Mouse (Mus musculus) layer of hippocampus, adult 8-10 months (tissue): ENCODE results near the gene Irak2. TPM values are rescaled to one million over a fixed set of nuclear protein-coding genes. Genes with fewer than 3 reads are reported as not detected.
A peak's percentile ranks its signal among the peaks of the same experiment; 100 is the strongest.
"Not testable (repeated sequence)": the region's sequence is repeated elsewhere in the genome, so short reads cannot be mapped to it uniquely, and the experiment has no call there.

Source experiments
- DNase-seq, 2 experiments: peaks; one replicate each; pipeline ENCODE4 v3.0.0; 2022; ENCODE audit warnings: low spot score in 2 of 2
- total RNA-seq, 4 experiments: library from RNA; stranded (reverse); gene quantifications; 2 replicates each; pipeline ENCODE4 v1.2.4; 2022

The Irak2 gene
- total RNA-seq, 4 experiments from 2014 or later, result 19.3 to 25.0 (median 21.7) TPM

DNA sequence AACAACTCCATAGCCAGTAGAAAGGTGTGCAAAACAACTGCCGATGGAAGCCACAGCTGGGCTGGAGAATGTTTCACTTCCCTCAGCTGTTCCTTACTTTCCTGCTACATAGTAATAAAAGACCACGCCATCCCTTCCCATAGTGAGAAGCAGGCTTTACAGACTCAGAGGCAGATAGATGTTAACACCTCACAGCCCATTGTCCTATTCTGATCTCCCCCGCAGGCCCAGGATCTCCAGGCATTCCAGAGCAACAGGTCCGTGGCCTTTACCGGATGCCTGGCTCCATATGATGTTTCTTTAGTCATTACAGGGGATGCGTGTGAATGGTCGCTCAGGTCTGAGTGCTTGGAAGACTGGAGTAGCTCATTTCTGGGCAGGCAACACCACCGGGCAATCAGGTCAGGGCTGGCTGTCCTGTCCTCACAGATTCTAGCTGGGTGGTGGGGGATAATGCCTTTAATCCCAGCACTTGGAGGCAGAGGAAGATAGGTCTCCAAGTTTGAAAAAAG lies 29.4 kb downstream of the Irak2 start:
- no peak for DNase-seq

DNA sequence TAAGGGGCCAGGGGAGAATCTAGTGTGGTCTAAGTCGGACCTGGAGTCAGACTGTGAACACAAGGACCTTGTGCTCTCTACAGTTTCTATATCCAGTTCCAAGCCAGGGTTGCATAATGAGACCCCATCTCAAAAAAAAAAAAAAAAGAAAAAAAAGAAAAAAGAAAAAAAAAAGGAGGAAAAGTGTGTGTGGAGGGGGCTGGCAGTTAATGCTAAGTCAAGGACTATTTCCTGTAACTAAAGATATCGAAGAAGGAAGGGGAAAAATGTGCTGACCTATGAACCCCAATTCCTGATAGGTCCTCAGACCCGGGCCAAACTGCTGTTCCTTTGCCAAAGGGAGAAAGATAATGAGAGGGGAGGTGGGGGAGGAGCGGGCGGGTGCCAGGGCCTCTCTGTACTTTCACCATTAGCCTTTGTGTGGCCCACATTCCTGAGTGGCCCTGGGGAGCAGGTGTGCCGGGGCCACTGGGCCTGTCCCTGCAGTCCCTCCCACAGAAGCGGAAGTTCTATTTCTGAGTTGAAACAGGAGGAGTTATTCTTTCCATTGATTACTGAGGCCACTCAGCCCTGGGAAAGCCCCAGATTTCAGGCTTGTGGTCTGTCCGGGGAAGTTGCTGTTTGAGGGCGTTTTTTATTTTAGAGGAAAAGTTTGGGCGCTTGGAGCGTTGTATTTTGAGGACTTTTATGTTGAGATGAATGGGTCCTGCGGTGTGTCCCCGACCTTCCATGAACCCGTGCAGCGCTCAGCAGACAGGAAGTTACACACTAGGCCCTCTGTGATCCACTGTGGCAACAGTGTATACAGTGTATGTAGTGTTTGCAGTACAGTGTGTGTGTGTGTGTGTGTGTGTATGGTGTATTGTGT lies 30.3 kb downstream of the Irak2 start:
- no peak for DNase-seq

DNA sequence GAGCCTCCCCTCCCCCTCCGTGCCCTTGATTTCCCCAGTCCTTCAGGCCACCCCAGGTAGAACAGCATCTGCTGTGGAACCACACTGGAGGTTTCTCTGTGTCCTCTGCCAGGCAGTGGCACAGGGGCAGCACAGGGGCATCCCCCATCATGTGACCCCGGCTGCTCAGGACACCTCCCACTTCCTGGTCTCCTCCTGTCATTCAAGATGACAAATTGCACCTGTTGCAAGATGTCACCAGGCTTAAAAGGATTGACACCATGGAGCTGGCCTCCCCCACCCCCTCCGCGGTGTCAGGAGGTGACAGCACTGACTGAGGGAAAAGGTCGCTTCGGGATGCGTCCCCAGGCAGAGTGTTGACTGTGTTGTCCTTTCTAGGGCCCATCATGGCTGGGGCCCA lies 31.6 kb downstream of the Irak2 start:
- no peak for DNase-seq

DNA sequence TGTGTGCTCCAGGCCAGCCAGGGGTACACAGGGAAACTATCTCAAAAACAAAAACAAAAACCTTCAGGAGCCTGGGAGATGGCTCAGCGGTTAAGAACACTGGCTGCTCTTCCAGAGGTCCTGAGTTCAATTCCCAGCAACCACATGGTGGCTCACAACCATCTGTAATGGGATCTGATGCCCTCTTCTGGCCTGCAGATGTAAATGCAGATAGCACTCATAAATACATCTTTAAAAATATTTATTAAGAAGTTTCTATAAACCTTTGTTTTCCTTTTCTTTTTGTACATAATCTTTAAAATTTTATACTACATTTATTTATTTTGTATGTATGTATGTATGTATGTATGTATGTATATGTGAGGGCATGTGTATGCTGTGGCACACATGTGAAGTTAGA lies 33.8 kb downstream of the Irak2 start:
- not testable (repeated sequence) for DNase-seq

DNA sequence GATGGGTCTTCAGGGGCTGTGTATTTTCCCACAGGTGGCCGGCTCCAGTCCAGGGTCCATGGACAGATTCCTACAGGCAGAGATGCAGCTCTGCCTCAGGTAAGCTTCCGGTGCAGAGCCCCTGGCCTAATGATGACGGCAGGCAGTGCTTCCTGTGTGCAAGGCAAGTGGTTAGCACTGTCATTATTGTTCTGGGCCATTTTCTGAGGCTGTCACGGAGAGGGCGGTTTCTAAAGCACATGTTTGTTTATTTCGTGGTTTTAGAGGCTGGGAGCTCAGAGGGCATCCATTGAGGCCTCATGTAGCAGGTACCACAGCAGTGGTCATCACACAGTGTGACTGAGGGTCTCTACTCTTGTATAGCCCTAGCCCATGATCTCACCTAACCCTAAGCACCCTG lies 34.7 kb downstream of the Irak2 start:
- DNase-seq, result no peak

DNA sequence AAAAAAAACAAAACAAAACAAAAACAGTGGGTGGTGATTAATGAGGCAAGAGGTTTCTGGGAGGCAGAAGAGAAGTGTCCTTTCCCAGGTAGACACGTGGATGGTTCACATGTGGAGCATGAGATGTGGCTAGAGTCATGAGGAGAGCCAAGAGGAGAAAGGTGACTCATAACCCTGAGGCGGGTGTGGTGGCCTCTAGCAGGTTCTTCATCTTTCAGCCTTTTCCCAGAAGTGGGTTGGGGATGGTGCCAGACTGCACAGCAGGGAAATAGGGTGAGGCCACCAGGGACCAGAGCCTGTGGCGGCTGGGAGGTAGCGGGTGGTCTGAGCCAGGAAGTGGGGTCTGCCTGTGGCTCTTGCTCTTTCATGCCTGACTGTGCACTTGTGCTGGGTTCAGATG lies 37.0 kb downstream of the Irak2 start:
- no peak for DNase-seq

DNA sequence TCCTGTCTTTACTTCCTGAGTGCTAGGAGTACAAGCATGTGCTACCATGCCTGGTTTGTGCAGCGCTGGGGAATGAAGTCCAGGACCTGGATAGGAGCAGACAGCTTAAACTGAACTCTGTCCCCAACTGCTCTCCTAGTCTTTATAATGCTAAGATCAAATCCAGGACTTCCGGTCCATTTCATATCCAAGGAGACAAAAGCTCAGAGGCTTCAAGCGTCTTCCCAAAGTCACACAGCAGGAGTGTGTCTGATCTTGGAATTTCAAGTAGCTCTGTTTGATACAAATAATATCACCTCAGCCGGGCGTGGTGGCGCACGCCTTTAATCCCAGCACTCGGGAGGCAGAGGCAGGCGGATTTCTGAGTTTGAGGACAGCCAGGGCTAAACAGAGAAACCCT lies 37.7 kb downstream of the Irak2 start:
- no peak for DNase-seq

DNA sequence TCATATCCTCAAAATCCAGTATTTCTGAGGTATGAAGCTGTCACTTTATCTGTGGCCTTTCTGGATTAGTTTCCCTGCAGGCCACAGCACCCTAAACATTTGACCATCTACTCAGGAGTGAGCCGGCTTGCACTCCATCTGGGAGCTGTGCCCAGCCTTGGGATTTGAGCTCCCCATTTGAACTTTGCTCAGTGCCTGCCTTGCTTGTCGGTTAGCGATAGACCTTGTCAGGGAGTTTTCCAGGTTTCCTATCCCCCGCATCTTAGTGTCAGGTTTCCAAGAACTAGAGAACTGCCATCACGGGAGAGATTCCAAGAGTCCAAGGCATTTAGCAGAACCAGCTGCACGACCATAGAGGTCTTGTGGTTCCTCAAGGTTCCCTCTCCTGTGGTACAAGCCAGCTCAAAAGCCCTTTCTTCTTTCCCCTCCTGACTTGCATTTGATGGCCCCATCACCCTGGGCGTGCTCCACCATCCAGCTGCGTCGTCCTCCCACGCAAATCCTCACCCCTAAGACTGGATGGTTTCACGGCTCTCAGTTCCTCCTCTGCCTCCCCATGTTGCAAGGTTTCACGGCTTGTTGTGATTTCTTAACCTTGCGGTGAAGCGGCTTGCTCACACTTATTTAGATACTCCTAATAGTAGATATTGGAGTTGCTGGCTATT lies 38.9 kb downstream of the Irak2 start:
- DNase-seq, result no peak

DNA sequence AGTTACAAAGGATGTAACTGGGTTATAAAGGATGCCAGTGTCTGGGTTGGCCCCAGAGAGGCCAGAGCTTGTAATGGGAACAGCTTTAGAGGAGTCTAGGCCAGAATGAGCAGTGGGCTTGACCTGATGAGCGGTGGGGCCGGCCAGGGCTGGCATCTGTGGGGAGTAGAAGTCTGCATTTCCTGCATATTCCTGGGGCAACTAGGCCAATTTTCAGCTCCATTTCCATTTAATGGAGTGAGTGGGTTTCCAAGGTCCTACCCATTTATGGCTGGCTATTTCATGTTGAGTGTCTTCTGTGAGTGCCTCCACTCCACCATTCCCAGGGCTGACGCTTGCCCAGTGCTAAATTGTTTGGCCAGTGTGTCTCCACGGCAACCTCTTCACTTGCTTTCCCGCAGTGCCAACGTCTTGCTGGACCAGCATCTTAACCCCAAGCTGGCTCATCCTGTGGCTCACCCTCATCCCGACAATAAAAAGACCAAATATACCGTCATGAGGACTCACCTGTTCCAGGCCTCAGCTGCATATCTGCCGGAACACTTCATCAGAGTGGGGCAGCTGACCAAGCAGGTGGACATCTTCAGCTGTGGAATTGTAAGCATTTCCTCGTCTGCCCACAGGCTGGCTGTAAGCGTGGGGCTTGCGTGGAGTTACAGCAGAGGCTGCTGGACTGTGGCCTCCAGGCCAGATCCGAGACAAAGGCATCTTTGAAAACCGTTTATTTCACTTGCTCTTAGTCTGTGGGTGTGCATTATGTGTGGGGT lies 40.2 kb downstream of the Irak2 start:
- peak; percentile 34 to 51 for DNase-seq

DNA sequence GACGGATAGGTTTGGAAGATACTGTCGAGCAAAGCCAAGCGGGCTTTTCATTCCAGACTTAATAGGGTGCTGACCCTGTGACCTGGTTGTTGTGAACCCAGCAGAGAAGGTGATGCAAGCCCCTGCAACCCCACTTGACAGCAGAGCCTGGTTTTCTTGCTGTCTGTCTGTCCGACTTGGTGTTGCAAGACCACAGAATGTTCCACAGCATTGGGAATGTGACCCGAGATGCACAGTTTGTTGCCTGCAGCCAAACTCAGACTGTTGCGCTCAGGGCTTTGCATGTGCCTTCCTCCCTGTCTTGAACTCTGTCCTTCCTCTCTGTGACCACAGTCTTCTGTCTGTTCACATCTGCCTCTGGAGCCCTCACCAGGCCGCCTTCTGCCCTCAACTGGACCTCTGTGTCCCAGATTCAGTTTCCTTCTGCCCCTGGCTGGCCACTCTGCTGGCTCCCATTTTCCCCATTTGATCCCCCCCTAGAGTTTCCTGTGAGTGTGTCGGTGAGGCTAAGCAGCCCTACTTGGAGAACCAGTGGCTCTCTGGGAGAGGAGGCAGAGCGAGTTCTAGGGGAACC lies 41.8 kb downstream of the Irak2 start:
- DNase-seq, result no peak

DNA sequence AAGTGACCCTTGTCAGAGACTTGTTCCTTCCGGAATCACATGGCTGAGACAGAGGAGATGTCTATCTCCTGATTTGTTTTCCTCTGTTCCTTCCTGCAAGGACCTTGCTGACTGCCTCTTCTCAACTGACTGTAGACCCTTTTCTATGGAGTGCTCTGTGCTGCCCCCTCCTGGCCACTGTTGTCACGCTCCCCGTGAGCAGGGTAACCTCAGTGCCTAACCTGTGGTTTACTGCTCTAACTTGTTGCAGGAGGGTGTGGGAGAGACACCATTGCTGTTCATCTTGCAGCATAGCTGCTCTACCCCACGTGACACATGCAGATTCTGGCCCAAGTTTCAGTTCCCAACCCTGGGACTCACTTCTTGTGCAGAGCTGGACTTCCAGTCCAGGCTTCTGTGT lies 43.0 kb downstream of the Irak2 start:
- peak; percentile 63 to 81 for DNase-seq

DNA sequence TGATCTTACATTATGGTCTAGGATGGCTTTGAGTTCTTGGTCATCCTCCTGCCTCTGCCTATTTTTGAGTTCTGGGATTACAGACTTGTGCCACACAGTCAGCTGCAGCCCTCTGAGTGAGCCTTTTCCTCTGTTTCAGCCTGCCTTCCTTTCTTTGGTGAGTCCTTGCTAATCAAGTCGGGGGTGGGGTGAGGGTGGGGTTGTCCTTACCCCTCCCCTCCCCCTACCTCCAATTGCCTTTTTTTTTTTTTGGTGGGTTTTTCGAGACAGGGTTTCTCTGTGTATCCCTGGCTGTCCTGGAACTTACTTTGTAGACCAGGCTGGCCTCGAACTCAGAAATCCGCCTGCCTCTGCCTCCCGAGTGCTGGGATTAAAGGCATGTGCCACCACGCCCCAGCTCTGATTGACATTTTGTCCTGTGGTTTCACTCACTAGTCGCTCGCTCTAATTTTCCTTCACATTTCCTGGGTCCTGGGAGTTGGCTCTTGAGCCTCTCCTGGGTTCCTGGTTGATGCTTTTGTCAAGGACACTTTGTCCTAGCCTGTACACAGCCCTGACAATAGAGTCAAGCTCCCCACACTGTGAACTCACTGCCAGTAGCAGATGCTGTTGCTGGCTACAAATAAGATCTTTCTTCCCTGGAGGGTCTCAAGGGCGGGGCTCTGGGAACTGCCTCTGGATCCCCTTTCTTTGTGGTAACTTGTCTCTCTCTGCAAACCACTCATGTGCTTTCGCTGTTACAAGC lies 45.0 kb downstream of the Irak2 start:
- no peak for DNase-seq

DNA sequence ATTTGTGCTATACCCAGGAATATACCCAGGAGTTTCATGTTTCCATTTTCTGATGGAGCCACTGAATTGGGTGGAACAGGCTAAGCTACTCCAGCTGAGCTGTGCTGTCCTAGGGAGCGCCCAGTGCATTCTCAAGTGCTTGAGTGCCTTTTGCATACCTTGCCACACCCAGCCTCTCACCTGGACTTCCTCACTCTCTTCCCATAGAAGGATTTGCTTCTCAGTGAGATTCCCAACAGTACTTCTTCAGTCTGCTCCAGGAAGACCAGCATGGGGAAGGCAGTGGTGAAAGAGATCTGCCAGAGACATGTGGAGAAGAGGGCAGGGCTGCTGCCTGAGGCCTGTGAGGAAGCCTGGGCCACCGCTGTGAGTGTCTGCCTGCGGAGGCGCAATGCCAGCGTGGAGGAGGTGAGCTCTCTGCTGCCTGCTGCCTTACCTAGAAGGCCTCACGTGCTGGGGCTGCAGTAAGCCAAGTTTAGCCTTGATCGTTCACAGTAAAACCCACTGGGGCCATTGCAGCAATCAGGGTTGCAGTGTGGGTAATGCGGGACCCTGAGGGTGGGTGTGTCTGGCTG lies 48.4 kb downstream of the Irak2 start:
- DNase-seq, result no peak

DNA sequence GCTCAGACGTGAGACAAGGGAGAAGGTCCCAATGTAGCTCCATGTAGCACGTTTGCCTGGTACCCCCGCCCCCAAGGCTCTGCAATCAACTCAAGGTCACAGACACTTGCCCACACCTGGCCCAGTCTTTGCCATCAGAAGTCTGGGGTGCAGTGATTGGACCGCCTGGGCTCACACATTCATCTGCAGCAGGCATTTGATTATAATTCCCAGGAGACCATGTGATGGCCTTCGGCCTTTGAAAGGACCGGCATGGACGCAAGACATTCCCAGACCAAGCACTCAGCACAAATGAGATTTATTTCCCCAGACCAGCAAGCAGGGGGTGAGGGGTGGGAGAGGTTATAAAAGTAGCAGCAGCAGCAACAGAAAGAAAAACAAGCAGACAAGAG lies 51.7 kb downstream of the Irak2 start:
- DNase-seq, result no peak

DNA sequence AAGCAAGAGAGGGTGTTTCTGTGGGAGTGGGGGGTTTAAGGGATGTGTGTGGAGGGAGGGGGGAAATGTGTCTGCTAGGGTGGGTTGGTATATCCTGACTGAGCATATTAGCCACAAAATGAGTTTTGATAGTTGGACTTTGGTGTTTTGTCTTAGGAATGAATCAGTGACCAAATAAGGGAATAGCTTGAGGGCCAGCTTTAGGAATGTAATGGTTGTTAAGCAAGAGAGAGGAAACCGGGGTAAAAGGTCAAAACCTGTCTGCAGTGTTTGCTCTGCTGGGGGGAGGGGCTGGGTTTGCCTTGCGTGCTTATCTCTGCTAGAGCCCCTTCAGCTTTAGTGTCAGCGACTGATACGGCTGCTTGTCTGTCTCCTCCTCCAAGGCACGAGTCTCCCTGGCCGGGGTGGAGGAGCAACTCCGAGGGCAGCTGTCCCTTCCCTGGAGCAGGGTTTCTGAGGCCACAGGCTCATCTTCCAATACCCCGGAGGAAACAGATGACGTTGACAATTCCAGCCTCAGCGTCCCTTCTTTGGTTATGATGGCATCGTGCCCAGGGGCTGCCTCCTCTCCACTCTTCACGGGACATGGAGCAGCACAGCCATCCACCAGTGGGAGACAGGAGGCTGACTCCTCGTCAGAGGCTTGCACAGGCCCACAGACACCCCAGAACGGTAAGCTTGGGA lies 52.3 kb downstream of the Irak2 start:
- DNase-seq, result no peak

DNA sequence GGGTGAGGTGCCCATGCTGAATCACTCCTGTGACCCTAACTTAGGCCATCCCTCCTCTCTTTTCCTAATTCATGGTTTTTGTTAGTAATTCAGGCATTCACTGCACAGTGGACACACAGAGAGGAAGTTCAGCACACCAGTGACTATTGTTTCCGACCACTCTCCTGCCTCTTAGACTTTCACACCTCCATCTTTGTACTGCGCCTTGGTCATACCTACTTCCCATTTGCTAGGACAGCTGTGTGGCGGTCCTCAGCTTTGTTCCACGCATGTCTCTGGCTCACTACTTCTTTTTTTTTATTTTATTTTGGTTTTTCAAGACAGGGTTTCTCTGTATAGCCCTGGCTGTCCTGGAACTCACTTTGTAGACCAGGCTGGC lies 52.8 kb downstream of the Irak2 start:
- no peak for DNase-seq

DNA sequence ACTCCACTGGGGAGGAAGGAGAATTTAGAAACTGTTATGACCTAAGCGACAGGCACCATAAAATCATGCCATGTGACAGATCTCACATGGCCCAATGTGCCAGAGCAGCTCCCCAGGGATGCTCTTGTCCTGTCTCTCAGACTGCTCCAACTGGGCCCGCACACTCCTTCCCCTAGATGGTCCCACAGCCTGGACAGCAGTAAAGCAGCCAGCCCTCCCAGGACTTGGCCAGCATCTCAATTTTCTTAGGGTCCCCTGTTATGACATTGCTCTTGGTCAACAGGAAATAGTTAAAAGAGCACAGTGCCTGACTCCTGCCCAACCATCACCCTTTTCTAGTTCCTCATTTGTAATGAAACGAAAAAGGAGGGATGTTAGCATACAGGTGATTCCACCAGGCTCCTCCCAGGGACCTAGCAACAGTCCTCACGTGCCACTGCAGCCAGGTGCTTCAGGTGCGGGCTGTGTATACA lies 54.4 kb downstream of the Irak2 start:
- DNase-seq, result no peak

DNA sequence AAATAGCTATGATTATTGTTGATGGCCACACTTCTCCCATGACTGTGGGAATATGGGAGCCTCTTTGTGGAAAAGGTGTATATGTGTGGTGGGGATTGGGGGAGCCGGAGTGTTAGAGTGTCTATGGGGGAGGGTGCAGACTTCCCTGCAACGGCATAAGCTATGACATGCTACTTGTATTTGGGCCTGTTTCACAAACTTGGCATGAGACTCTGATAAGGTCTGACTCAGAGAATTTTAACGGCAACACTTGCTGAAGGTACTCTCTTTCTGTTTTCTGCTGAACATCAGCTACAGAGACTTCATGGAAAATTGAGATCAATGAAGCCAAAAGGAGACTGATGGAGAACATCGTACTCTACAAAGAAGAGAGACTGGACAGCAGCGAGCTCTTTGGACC lies 55.1 kb downstream of the Irak2 start:
- no peak for DNase-seq

DNA sequence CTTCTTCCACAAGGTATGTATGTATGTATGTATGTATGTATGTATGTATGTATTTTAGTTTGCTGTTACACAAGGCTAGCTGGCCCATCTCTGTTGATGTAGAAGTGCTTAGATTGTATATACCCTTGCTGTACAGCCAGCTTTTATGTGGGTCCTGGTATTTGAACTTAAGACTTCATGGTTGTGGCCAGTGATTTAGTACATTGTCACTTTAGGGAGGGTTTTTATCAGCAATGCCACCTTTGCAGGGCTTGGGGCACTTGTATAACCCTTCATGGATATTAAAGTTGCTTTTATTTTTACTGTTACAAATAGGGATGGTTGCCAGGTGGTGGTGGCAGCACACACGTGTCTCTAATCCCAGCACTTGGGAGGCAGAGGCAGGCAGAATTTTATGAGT lies 56.9 kb downstream of the Irak2 start:
- no peak for DNase-seq

DNA sequence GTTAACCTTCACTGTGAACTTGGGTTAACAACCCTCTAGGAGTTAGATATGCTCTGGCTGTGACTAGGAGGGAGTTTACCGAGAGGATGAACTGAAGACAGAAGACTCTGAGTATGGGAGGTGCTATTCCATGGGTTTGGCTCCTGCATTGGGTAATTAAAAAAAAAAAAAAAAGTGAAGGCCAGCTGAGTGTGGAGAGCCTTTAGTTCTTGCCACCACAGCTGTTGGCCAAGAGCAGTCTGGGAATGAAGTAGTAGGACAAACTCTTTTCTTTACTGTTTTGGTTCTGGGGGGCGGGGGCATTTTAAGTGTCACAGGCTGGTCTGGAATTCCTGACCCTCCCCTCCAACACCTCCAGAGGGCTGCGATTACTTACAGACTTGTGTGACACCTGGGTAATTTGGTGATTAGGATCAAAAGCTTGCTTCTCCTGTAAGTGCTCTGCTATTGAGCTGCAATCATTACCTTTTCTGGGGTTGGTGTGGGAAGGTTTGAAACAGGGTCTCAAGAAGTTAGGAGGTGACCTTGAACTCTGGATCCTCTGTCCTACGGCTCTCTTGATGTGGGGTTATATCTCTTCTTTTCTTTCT lies 57.6 kb downstream of the Irak2 start:
- no peak for DNase-seq
